Mouse (Mus musculus): Measurements from ENCODE around the gene Mlxipl. TPM values are rescaled to one million over a fixed set of nuclear protein-coding genes. Genes with fewer than 3 reads are reported as not detected.

The Mlxipl gene
- polyA plus RNA-seq, 1 experiment from 2014 or later = 9.6 TPM

DNA sequence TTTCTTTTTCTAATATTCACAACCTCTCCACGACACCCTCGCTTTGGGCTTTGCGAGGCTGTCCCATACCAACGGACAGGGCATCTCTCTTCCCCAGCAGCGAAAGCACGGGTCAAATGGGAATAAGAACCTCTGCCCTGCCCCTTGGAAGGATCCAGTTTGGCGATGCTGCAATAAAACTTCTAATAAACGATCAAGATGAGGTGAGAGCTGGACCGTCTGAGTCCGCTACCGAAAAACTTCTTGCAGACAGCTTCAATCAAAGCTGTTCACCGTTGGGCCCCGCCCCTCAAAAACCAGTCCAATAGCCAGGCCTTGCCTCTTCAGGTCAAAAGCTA, 59.0 kb downstream of the Mlxipl start:
- peaks cover 11% of the 10 kb centered on the region for H3K36me3 ChIP-seq (replicated peaks)
- H3K4me1 ChIP-seq (replicated peaks) = peaks cover 40% of the 10 kb centered on the region
- H3K4me3 ChIP-seq (replicated peaks) = peak overlapping the region; percentile 93
- H3K27ac ChIP-seq (replicated peaks) = peak overlapping the region; percentile 97; the same call in 1 of the 2 replicates
- peak overlapping the region; percentile 93 for H3K4me2 ChIP-seq
- under 1% methylated on average over 13 of the region's 13 CpGs for WGBS (ENCODE audit: insufficient replicate concordance)
- H3K9ac ChIP-seq = peak overlapping the region; percentile 61
- no peaks in the 10 kb centered on the region for H3K9me3 ChIP-seq (replicated peaks)
- H3K27me3 ChIP-seq = no peaks in the 10 kb centered on the region
- no peak for ATAC-seq (ENCODE audit: insufficient read depth)

GRCm38 (mm10) chr5:135149053-135149819, 59.5 kb downstream of the Mlxipl start, which contains the start of gene Tbl2:
TSS of gene Tbl2 (plus strand) at chr5:135149657.
- peak; percentile 97 for ATAC-seq (ENCODE audit: insufficient read depth)
- Histone ChIP-seq H3K36me3 (replicated peaks) (peaks cover 17% of the 10 kb centered on the region), H3K27ac (replicated peaks) (peak within 1 kb of the TSS; percentile 97), H3K4me3 (replicated peaks) (peak within 1 kb of the TSS; percentile 93), H3K9me3 (replicated peaks) (no peaks in the 10 kb centered on the region), H3K27me3 (no peaks in the 10 kb centered on the region), H3K4me2 (peak within 1 kb of the TSS; percentile 94), H3K4me1 (replicated peaks) (peaks cover 39% of the 10 kb centered on the region), H3K9ac (peak within 1 kb of the TSS; percentile 92)
- WGBS (ENCODE audit: insufficient replicate concordance) = under 1% methylated on average over 63 of the region's 63 CpGs

GRCm38 (mm10) chr5:135149820-135150178, 60.1 kb downstream of the Mlxipl start:
- H3K36me3 ChIP-seq (replicated peaks) = peaks cover 22% of the 10 kb centered on the region
- H3K4me2 ChIP-seq = peak overlapping the region; percentile 94
- no peak; the same call in 1 of the 2 replicates for ATAC-seq (ENCODE audit: insufficient read depth)
- H3K4me3 ChIP-seq (replicated peaks) = peak overlapping the region; percentile 93
- no peaks in the 10 kb centered on the region for H3K27me3 ChIP-seq
- peak overlapping the region; percentile 92 for H3K9ac ChIP-seq
- no peaks in the 10 kb centered on the region for H3K9me3 ChIP-seq (replicated peaks)
- under 1% methylated on average over 23 of the region's 23 CpGs for WGBS (ENCODE audit: insufficient replicate concordance)
- H3K4me1 ChIP-seq (replicated peaks) = peaks cover 34% of the 10 kb centered on the region
- peak overlapping the region; percentile 80 for H3K27ac ChIP-seq (replicated peaks)

GRCm38 (mm10) chr5:135156496-135156895, 66.8 kb downstream of the Mlxipl start:
- Histone ChIP-seq H3K27me3 (no peaks in the 10 kb centered on the region), H3K4me1 (replicated peaks) (no peaks in the 10 kb centered on the region), H3K9ac (no peak overlapping the region), H3K4me3 (replicated peaks) (no peak overlapping the region), H3K4me2 (no peak overlapping the region), H3K27ac (replicated peaks) (no peak overlapping the region), H3K9me3 (replicated peaks) (no peaks in the 10 kb centered on the region), H3K36me3 (replicated peaks) (peaks cover 86% of the 10 kb centered on the region)
- no peak for ATAC-seq (ENCODE audit: insufficient read depth)
- WGBS (ENCODE audit: insufficient replicate concordance) = 85% methylated on average over 4 of the region's 4 CpGs

DNA sequence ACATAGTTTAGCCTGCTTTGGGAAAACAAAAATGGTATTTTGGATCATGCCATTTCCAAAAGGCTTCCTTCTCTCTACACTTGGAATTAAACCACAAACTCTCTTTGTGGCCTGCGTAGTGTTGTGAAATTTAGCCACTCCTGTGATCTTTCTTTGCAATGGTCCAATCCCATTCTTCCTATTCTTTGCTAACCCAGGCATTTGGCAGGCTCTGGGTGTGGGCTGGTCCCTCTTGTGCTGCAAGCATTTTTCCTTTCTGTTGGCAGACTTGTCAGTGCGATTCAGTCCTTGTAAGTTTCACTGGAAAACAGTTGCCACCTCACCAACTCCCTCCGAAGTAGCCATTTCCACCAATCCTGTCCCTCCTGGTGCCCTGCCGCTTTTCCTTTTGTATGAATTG, 71.5 kb downstream of the Mlxipl start:
- ATAC-seq (ENCODE audit: insufficient read depth) = no peak
- H3K27ac ChIP-seq (replicated peaks) = no peak overlapping the region

DNA sequence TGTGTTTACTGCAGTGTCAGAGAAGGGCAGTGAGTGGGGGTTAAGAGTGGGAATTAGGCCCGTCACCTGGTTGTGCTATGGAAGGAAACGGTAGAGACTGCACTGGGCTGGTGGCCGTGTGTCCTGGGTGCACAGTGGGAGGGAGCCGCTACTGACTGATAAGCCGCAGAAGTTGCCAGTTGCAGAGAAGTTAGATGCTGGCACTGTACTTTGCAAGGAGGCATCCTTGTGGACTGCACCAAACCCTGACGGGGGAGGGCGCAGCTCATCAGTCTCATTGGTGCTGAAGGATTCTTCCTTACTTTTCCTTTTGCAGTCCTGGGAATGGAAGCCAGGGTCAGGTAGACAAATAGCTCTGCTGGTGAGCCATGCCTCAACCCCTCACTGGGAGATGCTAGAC, 72.0 kb downstream of the Mlxipl start:
- H3K27ac ChIP-seq (replicated peaks) = no peak overlapping the region
- 66% methylated on average over 7 of the region's 7 CpGs for WGBS (ENCODE audit: insufficient replicate concordance)
- ATAC-seq (ENCODE audit: insufficient read depth) = no peak
- H3K27me3 ChIP-seq = no peaks in the 10 kb centered on the region
- H3K4me2 ChIP-seq = no peak overlapping the region
- H3K9me3 ChIP-seq (replicated peaks) = no peaks in the 10 kb centered on the region
- H3K36me3 ChIP-seq (replicated peaks) = peaks cover 61% of the 10 kb centered on the region
- H3K4me3 ChIP-seq (replicated peaks) = no peak overlapping the region
- peaks cover 17% of the 10 kb centered on the region for H3K4me1 ChIP-seq (replicated peaks)
- H3K9ac ChIP-seq = no peak overlapping the region

More for the DNA sequence above, 71.5 kb downstream of the Mlxipl start:
- H3K4me3 ChIP-seq (replicated peaks) = no peak overlapping the region
- no peak overlapping the region for H3K4me2 ChIP-seq
- no peaks in the 10 kb centered on the region for H3K27me3 ChIP-seq
- H3K9ac ChIP-seq = no peak overlapping the region
- peaks cover 66% of the 10 kb centered on the region for H3K36me3 ChIP-seq (replicated peaks)
- no peaks in the 10 kb centered on the region for H3K9me3 ChIP-seq (replicated peaks)
- peaks cover 17% of the 10 kb centered on the region for H3K4me1 ChIP-seq (replicated peaks)
- 82% methylated on average over 4 of the region's 4 CpGs for WGBS (ENCODE audit: insufficient replicate concordance)

DNA sequence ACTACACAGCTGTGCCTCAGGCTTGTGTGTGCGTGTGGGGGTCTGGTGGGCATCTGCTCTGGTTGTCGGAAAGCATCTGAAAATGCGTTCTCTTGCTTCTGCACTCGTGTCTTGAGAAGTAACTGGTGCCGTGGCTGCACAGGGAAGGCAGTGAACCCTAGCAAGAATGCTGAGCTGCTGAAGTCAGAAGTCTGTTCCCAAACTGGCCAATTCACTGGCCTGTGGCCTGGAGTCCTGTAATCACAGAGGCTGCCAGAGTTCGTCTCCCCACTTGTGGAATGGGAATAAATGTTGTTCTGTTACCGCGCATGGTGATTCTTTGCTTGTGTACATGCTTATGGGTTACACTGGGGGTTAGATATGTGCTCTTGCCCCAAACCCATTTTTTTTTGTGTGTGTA, 72.7 kb downstream of the Mlxipl start:
- 88% methylated on average over 8 of the region's 8 CpGs for WGBS (ENCODE audit: insufficient replicate concordance)
- H3K9me3 ChIP-seq (replicated peaks) = no peaks in the 10 kb centered on the region

DNA sequence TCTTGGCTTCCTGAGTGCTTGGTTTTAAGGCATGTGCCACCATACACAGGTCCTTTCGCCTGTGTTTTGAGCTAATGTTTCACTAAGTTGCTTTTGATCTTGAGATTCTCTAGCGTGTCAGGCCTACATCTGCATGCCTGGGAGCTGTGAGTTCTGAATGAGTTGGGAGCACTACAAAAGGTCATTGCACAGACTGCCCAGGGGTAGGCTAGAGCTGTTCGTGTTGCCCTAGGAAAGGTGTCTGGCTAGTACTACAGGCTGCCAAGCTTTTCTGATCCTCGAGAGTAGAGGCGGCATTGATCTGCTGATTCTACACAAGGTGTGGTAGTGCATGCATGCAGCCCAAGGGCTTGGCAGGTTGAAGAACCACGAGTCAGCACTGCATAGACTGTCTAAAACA, 73.1 kb downstream of the Mlxipl start:
- no peak for ATAC-seq (ENCODE audit: insufficient read depth)

More for the DNA sequence above, 72.7 kb downstream of the Mlxipl start:
- Histone ChIP-seq H3K27me3 (no peaks in the 10 kb centered on the region), H3K27ac (replicated peaks) (no peak overlapping the region), H3K4me1 (replicated peaks) (peaks cover 19% of the 10 kb centered on the region), H3K36me3 (replicated peaks) (peaks cover 54% of the 10 kb centered on the region), H3K9ac (no peak overlapping the region), H3K4me2 (no peak overlapping the region), H3K4me3 (replicated peaks) (no peak overlapping the region)
- no peak for ATAC-seq (ENCODE audit: insufficient read depth)

DNA sequence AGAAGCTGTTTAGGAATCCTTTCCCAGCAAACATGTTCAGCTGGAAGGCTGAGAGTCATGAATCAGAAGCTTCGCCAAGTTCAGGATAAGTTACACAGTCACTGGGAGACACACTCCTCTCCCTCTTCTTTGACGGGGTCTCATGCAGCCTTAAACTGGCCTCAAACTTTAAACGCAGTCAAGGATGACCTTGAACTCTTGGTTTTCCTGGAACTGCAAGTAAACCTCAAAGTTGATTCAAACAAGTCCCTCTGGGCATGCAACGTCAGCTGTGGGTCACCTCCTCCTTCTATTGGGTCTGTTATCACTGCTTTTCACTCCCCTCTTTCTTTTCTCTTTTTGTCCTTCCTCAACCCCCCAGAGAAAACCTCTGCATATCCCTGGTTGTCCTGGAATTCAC, 77.2 kb downstream of the Mlxipl start:
- peaks cover 27% of the 10 kb centered on the region for H3K36me3 ChIP-seq (replicated peaks)
- no peaks in the 10 kb centered on the region for H3K9me3 ChIP-seq (replicated peaks)
- no peak overlapping the region for H3K4me3 ChIP-seq (replicated peaks)
- no peak overlapping the region for H3K9ac ChIP-seq
- 57% methylated on average over 4 of the region's 4 CpGs for WGBS (ENCODE audit: insufficient replicate concordance)
- H3K27ac ChIP-seq (replicated peaks) = peak overlapping the region; percentile 38; the same call in 1 of the 2 replicates
- peaks cover 52% of the 10 kb centered on the region for H3K4me1 ChIP-seq (replicated peaks)
- no peak for ATAC-seq (ENCODE audit: insufficient read depth)
- H3K27me3 ChIP-seq = no peaks in the 10 kb centered on the region
- H3K4me2 ChIP-seq = no peak overlapping the region

More for the DNA sequence above, 73.1 kb downstream of the Mlxipl start:
- Histone ChIP-seq H3K36me3 (replicated peaks) (peaks cover 51% of the 10 kb centered on the region), H3K4me1 (replicated peaks) (peaks cover 24% of the 10 kb centered on the region), H3K4me3 (replicated peaks) (no peak overlapping the region), H3K9ac (no peak overlapping the region), H3K27me3 (no peaks in the 10 kb centered on the region), H3K27ac (replicated peaks) (no peak overlapping the region), H3K9me3 (replicated peaks) (no peaks in the 10 kb centered on the region), H3K4me2 (no peak overlapping the region)
- WGBS (ENCODE audit: insufficient replicate concordance) = 74% methylated on average over 6 of the region's 6 CpGs

- 0 out of 2 replicates have a peak overlapping the region, but pooled peaks have one; percentile 83 for H3K4me3 ChIP-seq (replicated peaks)
- no peak overlapping the region for H3K9ac ChIP-seq
- H3K27me3 ChIP-seq = no peaks in the 10 kb centered on the region
- H3K4me2 ChIP-seq = peak overlapping the region; percentile 92
- peaks cover 48% of the 10 kb centered on the region for H3K4me1 ChIP-seq (replicated peaks)
- WGBS (ENCODE audit: insufficient replicate concordance) = 83% methylated on average over 4 of the region's 4 CpGs
- peak overlapping the region; percentile 95; the same call in 1 of the 2 replicates for H3K27ac ChIP-seq (replicated peaks)
- no peaks in the 10 kb centered on the region for H3K9me3 ChIP-seq (replicated peaks)
- ATAC-seq (ENCODE audit: insufficient read depth) = no peak
- H3K36me3 ChIP-seq (replicated peaks) = peaks cover 27% of the 10 kb centered on the region
Measured at GRCm38 (mm10) chr5:135167469-135167868, 77.8 kb downstream of the Mlxipl start.

DNA sequence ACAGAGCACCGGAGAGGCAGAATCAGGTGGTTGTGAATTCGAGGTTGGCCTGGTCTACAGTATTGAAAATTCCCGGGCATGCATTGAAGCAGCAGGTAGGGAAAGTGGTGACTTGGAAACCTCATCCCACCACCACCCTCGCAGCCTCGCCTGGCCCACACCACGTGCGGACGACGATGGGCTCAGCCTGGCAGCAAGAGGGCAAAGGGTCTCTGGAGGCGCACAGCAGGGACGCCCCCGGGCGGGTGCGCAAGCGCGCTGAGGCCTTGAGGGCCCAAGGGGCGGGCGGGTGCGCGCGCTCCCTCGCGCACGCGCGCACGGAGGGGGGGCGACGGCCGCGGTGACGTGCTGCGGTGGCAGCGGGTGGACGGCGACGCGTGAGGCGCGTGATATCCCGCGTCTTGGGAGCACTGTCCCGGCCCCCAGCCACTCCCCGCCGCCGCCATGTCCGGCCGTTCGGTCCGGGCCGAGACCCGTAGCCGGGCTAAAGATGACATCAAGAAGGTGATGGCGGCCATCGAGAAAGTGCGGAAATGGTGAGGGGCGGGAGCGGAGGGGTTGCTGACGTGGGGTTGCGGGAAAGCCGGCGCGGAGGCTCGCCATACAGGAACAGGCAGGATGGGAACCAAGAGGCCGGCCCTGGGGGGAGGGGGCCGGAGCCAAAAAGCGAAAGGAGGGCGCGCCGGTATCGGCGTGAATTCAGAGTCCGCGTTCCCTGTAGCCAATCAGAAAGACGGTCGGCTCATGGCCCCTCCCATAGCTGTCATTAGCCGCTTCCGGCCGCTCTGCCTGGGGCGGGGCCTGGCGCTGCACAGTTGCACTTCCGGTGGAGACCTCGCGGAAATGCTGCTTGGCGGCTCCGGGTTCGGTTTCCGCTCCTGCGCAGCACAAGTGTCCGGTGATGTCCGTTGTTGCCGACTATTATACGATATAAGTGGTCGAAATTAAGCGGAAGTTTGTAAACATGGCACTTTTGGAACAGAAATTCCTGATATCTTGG, 78.7 kb downstream of the Mlxipl start, which contains the start of gene Bcl7b:
Bcl7b (plus strand) TSS at position 221 of the 1,000 bp plus-strand sequence.
- Histone ChIP-seq H3K36me3 (replicated peaks) (peaks cover 30% of the 10 kb centered on the region), H3K9ac (peak within 1 kb of the TSS; percentile 87), H3K27me3 (no peaks in the 10 kb centered on the region), H3K4me2 (peak within 1 kb of the TSS; percentile 92), H3K9me3 (replicated peaks) (no peaks in the 10 kb centered on the region), H3K4me3 (replicated peaks) (peak within 1 kb of the TSS; percentile 83), H3K27ac (replicated peaks) (peak within 1 kb of the TSS; percentile 95), H3K4me1 (replicated peaks) (peaks cover 39% of the 10 kb centered on the region)
- peak; percentile 95 for ATAC-seq (ENCODE audit: insufficient read depth)
- 2% methylated on average over 94 of the region's 95 CpGs for WGBS (ENCODE audit: insufficient replicate concordance)
